Mouse (Mus musculus) stomach, embryonic 16.5 days (tissue): ENCODE measurements around the gene Cyp2c70. TPM values are rescaled to one million over a fixed set of nuclear protein-coding genes. Genes with fewer than 3 reads are reported as not detected.
"Not testable (repeated sequence)": the region's sequence is repeated elsewhere in the genome, so short reads cannot be mapped to it uniquely, and the experiment has no call there.

Source experiments
- ATAC-seq: fragments of 200-750 bp; cut with Nextera tagmentation; 2 replicates; pipeline ENCODE4 v1.8.0; 2017; ENCODE audit warnings: moderate number of reproducible peaks, moderate TSS enrichment; ENCODE audit not compliant: insufficient read depth, low FRiP score
- H3K27ac ChIP-seq: fragments of 300-500 bp; sonication (generic); 2 replicates; pipeline ENCODE4 v1.5.1; 2014; ENCODE audit warnings: low read length
- H3K27me3 ChIP-seq: fragments of 300-500 bp; sonication (generic); 2 replicates; pipeline ENCODE4 v1.6.1; 2014; ENCODE audit warnings: low read length, control low read depth, mixed read lengths; ENCODE audit not compliant: control insufficient read depth, insufficient read depth
- H3K36me3 ChIP-seq: fragments of 300-500 bp; sonication (generic); 2 replicates; pipeline ENCODE4 v1.6.1; 2014; ENCODE audit warnings: low read length; ENCODE audit not compliant: control insufficient read depth, insufficient read depth
- H3K4me1 ChIP-seq: fragments of 300-500 bp; sonication (generic); 2 replicates; pipeline ENCODE4 v1.6.1; 2014; ENCODE audit warnings: low read length, control low read depth, mixed read lengths; ENCODE audit not compliant: control insufficient read depth, insufficient read depth
- H3K4me2 ChIP-seq: fragments of 300-500 bp; sonication (generic); 2 replicates; pipeline ENCODE4 v1.6.1; 2014; ENCODE audit warnings: low read depth, low read length, mixed read lengths
- H3K4me3 ChIP-seq: fragments of 300-500 bp; sonication (generic); replicated peaks from 2 replicates; pipeline ENCODE4 v1.5.1; 2014; ENCODE audit warnings: mild to moderate bottlenecking, low read length
- H3K9ac ChIP-seq: fragments of 300-500 bp; sonication (generic); 2 replicates; pipeline ENCODE4 v1.6.1; 2014; ENCODE audit warnings: low read length
- H3K9me3 ChIP-seq: fragments of 300-500 bp; sonication (generic); replicated peaks from 2 replicates; pipeline ENCODE4 v1.6.1; 2016; ENCODE audit warnings: low read length, control low read depth; ENCODE audit not compliant: control insufficient read depth
- WGBS: fragments of 180-500 bp; shearing (Covaris S2); extraction: QIAGEN DNeasy Blood & Tissue Kit; methylation state at CpG from one replicate; pipeline ENCODE4 v1.1.7; 2014; 5-methylcytosine and 5-hydroxymethylcytosine counted together
- polyA plus RNA-seq: library from polyadenylated mRNA; unstranded; fragments of >200 nt; fragmentation: Nextera tagmentation; extraction: Ambion mirVana; gene quantifications from 2 replicates; pipeline ENCODE4 v1.2.1, GENCODE M21; 2015

The Cyp2c70 gene
- polyA plus RNA-seq: 2.7 and 3.2 TPM in 2 replicates

DNA sequence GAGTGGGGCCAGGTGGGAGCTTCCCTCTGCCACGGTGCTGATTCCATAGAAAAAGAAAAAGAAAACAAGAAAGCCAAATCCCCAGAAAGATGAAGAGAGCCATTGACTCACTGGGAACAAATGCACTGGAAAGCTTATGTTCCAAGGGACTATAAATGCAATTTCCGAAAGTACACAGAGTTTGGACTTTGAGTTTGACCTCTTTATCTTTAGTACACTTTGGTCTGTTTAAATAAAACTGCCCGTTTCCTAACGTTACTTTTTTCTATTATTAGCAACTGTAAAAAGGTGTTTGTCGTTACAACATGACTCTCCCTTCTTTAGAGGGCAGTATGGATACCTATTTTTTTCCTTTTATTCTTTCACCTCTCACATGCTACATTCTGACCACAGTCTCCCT, at the start of gene Cyp2c70:
Cyp2c70 (minus strand) TSS at position 174 of the 400 bp plus-strand sequence.
- H3K36me3 ChIP-seq: no peaks in the 10 kb centered on the region
- H3K4me1 ChIP-seq: no peaks in the 10 kb centered on the region
- H3K4me3 ChIP-seq: no peak within 1 kb of the TSS
- H3K27me3 ChIP-seq: no peaks in the 10 kb centered on the region
- no peak within 1 kb of the TSS for H3K9ac ChIP-seq
- WGBS: 30% methylated on average over 5 of the region's 5 CpGs
- no peak within 1 kb of the TSS for H3K27ac ChIP-seq
- no peak within 1 kb of the TSS for H3K4me2 ChIP-seq
- no peaks in the 10 kb centered on the region for H3K9me3 ChIP-seq
- ATAC-seq: no peak

- Histone ChIP-seq H3K9me3 (no peaks in the 10 kb centered on the region), H3K27ac (no peak overlapping the region), H3K27me3 (no peaks in the 10 kb centered on the region), H3K4me3 (no peak overlapping the region), H3K36me3 (0 out of 2 replicates have a peak, but pooled peaks cover 10% of the 10 kb centered on the region), H3K4me2 (no peak overlapping the region), H3K4me1 (no peaks in the 10 kb centered on the region), H3K9ac (no peak overlapping the region)
- ATAC-seq: no peak; the same call in 1 of the 2 replicates
- WGBS: 81% methylated on average over 2 of the region's 2 CpGs
Observed at GRCm38 (mm10) chr19:40232560-40232959, 45.4 kb upstream of the Cyp2c70 start.

DNA sequence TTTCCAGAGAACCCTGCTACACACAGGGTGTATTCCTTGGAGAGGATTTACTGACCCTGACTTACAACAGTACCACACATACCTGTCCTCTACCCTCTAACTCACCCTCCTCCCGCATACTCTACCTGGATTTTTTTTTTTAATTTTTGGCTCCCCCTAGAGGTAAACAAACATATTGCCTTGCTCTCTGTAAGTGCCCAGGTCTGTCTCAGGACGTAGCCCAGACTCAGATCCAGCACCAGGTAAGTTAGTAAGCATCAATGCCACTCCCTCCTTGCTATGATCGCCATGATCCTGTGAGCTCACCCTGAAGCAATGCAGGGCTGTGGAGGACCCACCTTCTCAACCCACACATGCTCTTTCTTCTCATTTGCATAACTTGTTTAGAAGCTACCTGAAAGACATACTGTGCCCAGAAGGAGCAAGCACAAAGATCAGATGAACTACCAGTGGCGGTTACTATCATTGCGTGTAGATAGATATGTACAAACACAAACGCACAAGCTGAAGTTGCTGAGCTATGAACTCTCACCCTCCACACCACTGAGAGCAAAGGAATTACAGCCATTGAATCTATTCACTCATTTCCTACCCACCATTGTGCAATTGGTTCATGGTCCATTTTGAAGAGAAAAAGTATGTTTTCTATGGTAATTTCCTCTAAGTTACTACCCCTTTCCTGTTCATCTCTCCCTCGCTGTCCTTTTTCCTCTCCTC, 44.9 kb upstream of the Cyp2c70 start:
- Histone ChIP-seq H3K4me2 (no peak overlapping the region), H3K36me3 (0 out of 2 replicates have a peak, but pooled peaks cover 10% of the 10 kb centered on the region), H3K9ac (no peak overlapping the region), H3K4me3 (no peak overlapping the region), H3K4me1 (no peaks in the 10 kb centered on the region), H3K27me3 (no peaks in the 10 kb centered on the region), H3K9me3 (no peaks in the 10 kb centered on the region), H3K27ac (no peak overlapping the region)
- 66% methylated on average over 7 of the region's 7 CpGs for WGBS
- ATAC-seq: no peak

DNA sequence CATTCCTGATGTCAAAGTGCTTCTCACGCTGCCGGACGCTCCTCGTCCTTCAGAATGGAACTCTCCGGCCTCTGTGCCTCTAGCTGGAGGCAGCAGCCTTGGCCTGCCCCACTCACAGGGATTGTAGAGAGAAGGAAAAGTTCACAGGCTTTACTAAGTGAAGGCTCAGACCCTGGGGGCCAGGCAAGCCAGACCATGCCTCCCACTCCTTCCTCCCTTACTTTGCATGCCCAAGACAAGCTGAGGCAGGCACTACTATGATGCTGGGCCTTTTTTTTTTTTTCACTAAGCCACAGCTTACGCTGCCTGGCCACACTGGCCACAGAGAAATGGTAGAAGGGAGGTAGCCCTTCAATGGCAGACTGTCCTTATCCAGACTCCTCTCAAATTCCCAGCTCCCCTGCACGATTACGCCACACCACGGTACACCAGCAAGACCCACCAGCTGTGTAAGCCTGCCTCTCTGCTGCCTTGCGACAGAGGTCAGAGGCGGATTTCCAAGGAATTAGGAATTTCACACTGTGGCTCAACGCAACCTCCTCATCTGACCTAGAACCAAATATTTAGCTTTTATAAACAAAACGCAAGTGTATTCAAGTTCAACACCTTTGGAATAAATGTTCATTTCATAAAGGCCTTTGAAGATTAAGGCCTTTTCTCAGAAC, 44.1 kb upstream of the Cyp2c70 start:
- Histone ChIP-seq H3K9me3 (no peaks in the 10 kb centered on the region), H3K27me3 (no peaks in the 10 kb centered on the region), H3K4me3 (no peak overlapping the region), H3K9ac (no peak overlapping the region), H3K4me1 (no peaks in the 10 kb centered on the region), H3K4me2 (no peak overlapping the region), H3K36me3 (0 out of 2 replicates have a peak, but pooled peaks cover 10% of the 10 kb centered on the region), H3K27ac (no peak overlapping the region)
- 76% methylated on average over 13 of the region's 13 CpGs for WGBS
- no peak for ATAC-seq

DNA sequence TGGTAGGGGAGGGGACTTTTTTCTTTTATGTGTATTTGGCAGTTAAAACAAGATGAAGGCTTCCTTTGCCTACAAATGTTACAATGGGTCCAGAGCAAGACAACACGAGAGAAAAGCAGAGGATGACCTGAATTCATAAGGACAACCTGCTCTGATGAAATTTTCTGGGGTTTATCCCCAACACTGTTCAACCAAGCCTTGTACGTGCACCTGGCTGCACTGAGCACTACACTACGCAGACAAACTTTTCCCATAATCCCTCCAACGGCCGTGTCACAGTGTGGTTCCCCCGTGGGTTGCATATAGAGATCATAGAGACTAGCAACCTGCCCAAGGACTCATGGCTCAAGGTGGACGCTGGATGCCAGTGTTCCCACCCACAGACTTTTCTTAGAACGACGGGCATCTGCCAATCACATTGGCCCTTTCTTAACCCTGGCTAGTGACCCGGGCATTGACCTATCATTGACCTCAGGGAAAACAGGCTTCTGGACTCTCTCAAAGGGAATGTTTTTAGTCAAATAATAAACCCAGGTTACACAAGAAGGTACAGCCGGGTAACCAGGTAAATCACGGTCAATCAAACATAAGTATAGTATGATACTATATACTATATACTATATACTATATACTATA, 39.5 kb upstream of the Cyp2c70 start:
- Histone ChIP-seq H3K36me3 (0 out of 2 replicates have a peak, but pooled peaks cover 10% of the 10 kb centered on the region), H3K9me3 (no peaks in the 10 kb centered on the region), H3K4me3 (no peak overlapping the region), H3K27me3 (no peaks in the 10 kb centered on the region), H3K9ac (no peak overlapping the region), H3K4me1 (no peaks in the 10 kb centered on the region), H3K27ac (no peak overlapping the region), H3K4me2 (no peak overlapping the region)
- no peak for ATAC-seq
- 83% methylated on average over 12 of the region's 12 CpGs for WGBS

GRCm38 (mm10) chr19:40225761-40226110, 38.6 kb upstream of the Cyp2c70 start:
- no peak overlapping the region for H3K9ac ChIP-seq
- ATAC-seq: no peak
- H3K4me1 ChIP-seq: no peaks in the 10 kb centered on the region
- H3K27ac ChIP-seq: no peak overlapping the region
- WGBS: 64% methylated on average over 5 of the region's 5 CpGs
- H3K9me3 ChIP-seq: no peaks in the 10 kb centered on the region
- H3K4me2 ChIP-seq: no peak overlapping the region
- 0 out of 2 replicates have a peak, but pooled peaks cover 10% of the 10 kb centered on the region for H3K36me3 ChIP-seq
- no peaks in the 10 kb centered on the region for H3K27me3 ChIP-seq
- H3K4me3 ChIP-seq: no peak overlapping the region

DNA sequence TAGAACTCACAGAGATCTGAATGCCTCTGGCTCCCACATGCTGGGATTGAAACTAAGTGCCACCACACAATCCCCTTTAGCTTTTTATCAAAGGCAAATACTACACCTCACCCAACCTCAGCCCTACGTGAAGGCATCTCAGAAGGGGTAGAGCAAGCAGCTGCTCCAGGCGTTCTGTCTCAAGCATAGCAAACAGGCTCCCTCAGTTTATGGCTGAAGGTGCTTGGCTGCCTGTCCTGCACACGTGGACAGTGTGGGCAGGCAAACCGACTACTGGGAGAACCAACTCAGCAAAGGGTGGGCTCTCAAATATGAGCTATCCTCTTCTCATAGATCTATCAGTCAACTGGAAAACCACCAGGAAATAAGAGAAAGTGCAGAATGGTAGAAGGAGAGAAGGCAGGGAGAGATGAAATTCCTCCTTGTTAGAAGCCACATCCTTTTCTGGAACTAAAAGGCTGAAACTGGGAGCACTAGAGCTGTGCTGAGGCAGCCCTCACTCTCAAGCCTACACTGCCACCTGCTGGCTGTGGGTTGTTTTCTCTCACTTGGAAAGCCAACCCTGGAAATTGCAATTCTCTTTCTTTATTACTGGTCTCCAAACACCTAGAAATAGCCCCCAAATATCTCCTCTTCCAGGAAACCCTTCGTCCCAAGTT, 38.1 kb upstream of the Cyp2c70 start:
- no peak overlapping the region for H3K27ac ChIP-seq
- no peaks in the 10 kb centered on the region for H3K9me3 ChIP-seq
- no peak overlapping the region for H3K9ac ChIP-seq
- peak; percentile 47; the same call in 1 of the 2 replicates for ATAC-seq
- H3K4me3 ChIP-seq: no peak overlapping the region
- 64% methylated on average over 5 of the region's 5 CpGs for WGBS
- no peaks in the 10 kb centered on the region for H3K27me3 ChIP-seq
- H3K4me2 ChIP-seq: no peak overlapping the region
- 0 out of 2 replicates have a peak, but pooled peaks cover 9% of the 10 kb centered on the region for H3K36me3 ChIP-seq
- H3K4me1 ChIP-seq: no peaks in the 10 kb centered on the region

- H3K4me2 ChIP-seq, ATAC-seq, H3K36me3 ChIP-seq, H3K27ac ChIP-seq, H3K27me3 ChIP-seq, H3K4me3 ChIP-seq, H3K9me3 ChIP-seq, H3K9ac ChIP-seq, H3K4me1 ChIP-seq: not testable (repeated sequence)
- 91% methylated on average over 9 of the region's 9 CpGs for WGBS
Observed at GRCm38 (mm10) chr19:40222307-40222706, 35.2 kb upstream of the Cyp2c70 start.
